Mouse (Mus musculus): ENCODE measurements around the gene 9430015G10Rik.
A peak's percentile ranks its signal among the peaks of the same experiment; 100 is the strongest.
"Not testable (repeated sequence)": the region's sequence is repeated elsewhere in the genome, so short reads cannot be mapped to it uniquely, and the experiment has no call there.

Gene 9430015G10Rik

GRCm38 (mm10) chr4:156097770-156098366 is 11.9 kb upstream of the 9430015G10Rik start:
- DNase-seq (ENCODE audit: low spot score in 2 of 2), result no peak

- no peak for DNase-seq (ENCODE audit: low spot score in 2 of 2)
Measured at GRCm38 (mm10) chr4:156099427-156099826, 10.4 kb upstream of the 9430015G10Rik start.

GRCm38 (mm10) chr4:156100501-156100900 is 9.3 kb upstream of the 9430015G10Rik start:
- no peak for DNase-seq (ENCODE audit: low spot score in 2 of 2)

GRCm38 (mm10) chr4:156101481-156101903 is 8.3 kb upstream of the 9430015G10Rik start:
- no peak for DNase-seq (ENCODE audit: low spot score in 2 of 2)

- no peak for DNase-seq (ENCODE audit: low spot score in 2 of 2)
Measured at GRCm38 (mm10) chr4:156103342-156103741, 6.4 kb upstream of the 9430015G10Rik start.

- peak; percentile 19 to 21 for DNase-seq (ENCODE audit: low spot score in 2 of 2)
Measured at GRCm38 (mm10) chr4:156108606-156109546, 906 bp upstream of the 9430015G10Rik start.

GRCm38 (mm10) chr4:156124077-156124476 is 14.3 kb downstream of the 9430015G10Rik start:
- DNase-seq (ENCODE audit: low spot score in 2 of 2), result no peak

- DNase-seq (ENCODE audit: low spot score in 2 of 2), result no peak
Measured at GRCm38 (mm10) chr4:156125393-156125792, 15.6 kb downstream of the 9430015G10Rik start.

GRCm38 (mm10) chr4:156126841-156127240 is 17.1 kb downstream of the 9430015G10Rik start:
- no peak for DNase-seq (ENCODE audit: low spot score in 2 of 2)

- DNase-seq (ENCODE audit: low spot score in 2 of 2), result no peak
Measured at GRCm38 (mm10) chr4:156128746-156129145, 19.0 kb downstream of the 9430015G10Rik start.

- DNase-seq (ENCODE audit: low spot score in 2 of 2), result no peak
Measured at GRCm38 (mm10) chr4:156130436-156130835, 20.7 kb downstream of the 9430015G10Rik start, which contains the start of gene Rnf223. Gene Rnf223, plus strand, starts transcription at chr4:156130513.

GRCm38 (mm10) chr4:156130940-156131339 is 21.2 kb downstream of the 9430015G10Rik start:
- no peak for DNase-seq (ENCODE audit: low spot score in 2 of 2)

- DNase-seq (ENCODE audit: low spot score in 2 of 2), result no peak
Measured at GRCm38 (mm10) chr4:156133334-156133733, 23.6 kb downstream of the 9430015G10Rik start.

GRCm38 (mm10) chr4:156133943-156134605 is 24.3 kb downstream of the 9430015G10Rik start:
- DNase-seq (ENCODE audit: low spot score in 2 of 2), result no peak

GRCm38 (mm10) chr4:156135112-156135511 is 25.3 kb downstream of the 9430015G10Rik start:
- no peak for DNase-seq (ENCODE audit: low spot score in 2 of 2)

- no peak for DNase-seq (ENCODE audit: low spot score in 2 of 2)
Measured at GRCm38 (mm10) chr4:156135801-156136200, 26.0 kb downstream of the 9430015G10Rik start.

- no peak for DNase-seq (ENCODE audit: low spot score in 2 of 2)
Measured at GRCm38 (mm10) chr4:156136285-156137100, 26.7 kb downstream of the 9430015G10Rik start.

GRCm38 (mm10) chr4:156150887-156151286 is 41.1 kb downstream of the 9430015G10Rik start:
- not testable (repeated sequence) for DNase-seq (ENCODE audit: low spot score in 2 of 2)

GRCm38 (mm10) chr4:156154771-156155170 is 45.0 kb downstream of the 9430015G10Rik start:
- no peak for DNase-seq (ENCODE audit: low spot score in 2 of 2)

GRCm38 (mm10) chr4:156166477-156166876 is 56.7 kb downstream of the 9430015G10Rik start:
- peak in 1 of 2 experiments; percentile 3 for DNase-seq (ENCODE audit: low spot score in 2 of 2)

GRCm38 (mm10) chr4:156168611-156169010 is 58.8 kb downstream of the 9430015G10Rik start:
- peak; percentile 2 to 5 for DNase-seq (ENCODE audit: low spot score in 2 of 2)
